Mouse (Mus musculus) right cerebral cortex, postnatal 10 days (tissue): ENCODE measurements around the gene Cdv3.

Experiments used
- DNase-seq, 2 experiments: peaks; one replicate each; pipeline ENCODE4 v3.0.0; 2021; ENCODE audit warnings: low spot score in 2 of 2

Gene Cdv3

DNA sequence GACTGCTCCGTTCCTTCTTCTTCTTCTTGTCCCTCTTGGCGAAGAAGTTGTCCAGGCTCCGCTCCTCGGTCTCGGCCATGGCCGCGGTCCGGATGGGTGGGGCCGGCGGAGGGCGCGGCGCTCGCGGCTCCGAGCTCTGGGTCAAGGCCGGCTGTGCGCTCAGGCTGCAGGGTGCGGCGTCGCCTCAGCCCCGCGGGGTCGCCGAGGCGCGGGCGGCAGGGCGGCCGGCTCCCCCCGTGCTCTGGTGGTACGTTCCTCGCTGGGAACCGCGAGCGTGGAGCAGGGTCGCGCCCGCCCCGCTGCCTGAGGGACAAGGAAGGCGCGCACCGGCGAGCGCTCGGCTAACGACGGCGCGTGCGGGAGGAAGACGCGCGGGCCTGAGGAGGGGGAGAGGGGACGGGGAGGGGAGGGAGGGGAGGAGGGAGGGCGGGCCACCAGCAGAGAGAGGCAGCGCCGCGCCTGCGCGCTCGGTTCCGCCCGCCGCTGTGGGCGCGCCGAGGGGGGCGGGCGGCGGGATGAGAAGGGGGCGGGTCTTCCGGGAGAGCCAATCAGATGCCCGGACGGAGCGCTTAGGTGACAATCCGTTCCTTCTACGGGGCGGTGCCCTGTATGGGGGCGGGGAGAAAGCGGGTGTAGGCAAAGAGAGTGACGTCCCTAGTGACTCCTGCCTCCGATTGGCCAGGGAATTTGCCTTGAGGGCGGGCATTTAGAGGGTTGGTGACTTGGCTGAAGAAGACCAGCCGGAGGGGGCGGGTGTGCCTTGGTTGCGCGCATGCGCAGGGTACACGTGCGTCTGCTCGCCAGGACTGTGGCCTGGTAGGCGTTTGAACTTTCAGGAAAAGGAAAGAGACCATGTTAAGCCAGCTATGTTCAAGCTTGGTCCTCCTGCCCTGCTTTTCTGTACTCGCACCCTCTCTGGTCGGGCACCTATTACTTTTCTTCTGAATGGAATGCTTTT is at the start of gene Cdv3:
Gene Cdv3, minus strand, starts transcription at position 551 of the 958 bp plus-strand sequence.
- DNase-seq: peak; percentile 100

DNA sequence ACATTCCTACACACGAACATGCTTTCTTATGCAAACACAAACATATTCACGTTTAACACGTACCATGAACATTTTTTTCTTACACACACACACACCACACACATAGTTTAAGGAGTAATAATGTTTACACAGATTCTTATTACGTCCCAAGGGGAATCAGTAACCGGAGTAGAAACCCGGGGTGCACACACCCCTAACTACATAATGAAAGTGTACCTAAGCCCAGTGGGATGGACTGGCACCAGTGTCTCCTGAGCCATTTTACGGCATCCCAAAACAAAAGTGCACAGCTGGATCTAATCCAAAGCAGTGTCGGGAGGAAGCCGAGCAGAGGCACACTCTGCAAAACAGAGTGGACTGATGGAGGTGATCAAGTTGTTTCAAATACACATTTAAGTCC is 47.8 kb upstream of the Cdv3 start:
- no peak for DNase-seq

- DNase-seq: no peak
Observed at GRCm38 (mm10) chr9:103409119-103409518, 43.5 kb upstream of the Cdv3 start.

GRCm38 (mm10) chr9:103408136-103408777 is 42.6 kb upstream of the Cdv3 start:
- no peak for DNase-seq

- DNase-seq: no peak
Observed at GRCm38 (mm10) chr9:103403331-103403973, 37.8 kb upstream of the Cdv3 start.

- peak; percentile 27 to 50 for DNase-seq
Observed at GRCm38 (mm10) chr9:103398509-103399157, 33.0 kb upstream of the Cdv3 start.

DNA sequence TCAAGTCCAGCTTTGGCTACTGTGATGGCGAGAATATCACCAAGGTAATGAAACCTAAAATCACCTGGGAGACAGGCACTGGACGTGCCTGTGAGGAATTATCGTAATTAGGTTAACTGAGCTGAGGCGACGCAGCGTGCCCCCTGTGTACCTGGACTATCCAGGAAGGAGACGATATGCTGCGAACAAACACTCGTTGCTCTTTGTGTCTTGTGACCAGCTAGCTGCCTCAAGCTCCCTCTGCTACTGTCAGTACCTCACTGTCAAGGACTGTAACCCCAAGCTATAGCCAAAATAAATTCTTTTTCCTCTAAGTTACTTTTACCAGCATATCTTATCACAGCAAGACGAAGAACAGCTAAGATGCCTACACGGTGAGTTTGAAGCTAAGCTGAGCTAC is 27.6 kb upstream of the Cdv3 start:
- no peak for DNase-seq

DNA sequence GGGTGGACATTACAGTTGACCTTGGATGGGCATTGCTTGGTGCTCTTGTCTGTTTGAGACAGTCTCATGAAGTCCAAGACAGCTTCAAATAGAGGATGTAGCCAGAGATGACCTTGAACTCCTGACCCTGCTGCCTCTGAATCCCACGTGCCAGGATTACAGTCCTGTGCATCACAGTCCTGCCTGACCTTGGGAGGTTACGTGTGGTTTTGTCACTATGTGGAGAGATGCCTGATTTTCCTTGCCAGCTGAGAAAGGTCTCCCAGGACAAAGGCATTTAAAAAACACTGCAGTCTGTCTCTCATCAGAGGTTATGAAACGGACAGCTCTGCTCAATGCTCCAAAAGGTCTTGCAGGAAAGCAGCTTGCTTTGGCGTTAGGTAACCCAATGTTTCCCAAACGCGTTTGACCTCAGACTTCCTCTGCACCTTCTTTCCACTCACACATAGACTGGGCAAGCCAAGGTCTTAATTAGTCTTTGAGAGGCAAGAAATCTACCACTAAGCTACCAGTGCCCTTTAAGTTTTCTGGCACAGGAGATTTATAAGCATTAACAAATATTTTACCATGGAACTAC is 26.2 kb upstream of the Cdv3 start:
- no peak for DNase-seq

GRCm38 (mm10) chr9:103389261-103389660 is 23.6 kb upstream of the Cdv3 start:
- no peak for DNase-seq

GRCm38 (mm10) chr9:103387011-103387653 is 21.5 kb upstream of the Cdv3 start:
- DNase-seq: peak in 1 of 2 experiments; percentile 34

GRCm38 (mm10) chr9:103386573-103386972 is 20.9 kb upstream of the Cdv3 start:
- no peak for DNase-seq

- DNase-seq: no peak
Observed at GRCm38 (mm10) chr9:103385600-103385999, 20.0 kb upstream of the Cdv3 start.

DNA sequence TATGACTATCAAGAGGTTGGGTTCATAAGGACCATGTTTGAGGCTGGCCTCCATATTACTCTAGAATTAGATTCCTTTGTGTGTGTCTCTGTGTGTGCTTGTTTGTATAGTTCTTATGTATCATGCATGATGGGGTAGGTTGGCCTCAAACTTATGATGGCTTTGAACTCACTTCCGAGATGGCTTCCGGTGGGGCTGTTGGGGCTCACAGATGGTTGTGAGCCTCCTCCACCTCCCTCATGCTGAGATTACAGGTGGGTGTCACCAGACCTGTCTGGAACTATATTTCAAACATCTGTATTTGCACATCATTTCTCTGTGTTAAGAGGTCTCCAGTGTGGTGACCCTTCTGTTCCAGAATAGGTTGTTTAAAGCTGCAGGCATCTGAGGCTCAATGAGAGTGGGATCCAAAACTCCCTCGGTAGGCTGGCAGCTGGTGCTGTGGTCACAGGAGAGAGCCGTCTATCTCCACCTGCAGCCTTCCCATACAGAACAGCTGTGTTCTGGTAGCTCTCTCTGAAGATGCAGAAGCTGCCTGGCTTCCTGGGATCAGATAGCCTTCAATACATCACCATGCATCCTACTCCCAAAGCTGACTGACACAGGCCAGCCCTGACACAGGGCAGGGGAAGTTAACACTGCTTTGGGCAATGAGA is 18.6 kb upstream of the Cdv3 start:
- DNase-seq: no peak

DNA sequence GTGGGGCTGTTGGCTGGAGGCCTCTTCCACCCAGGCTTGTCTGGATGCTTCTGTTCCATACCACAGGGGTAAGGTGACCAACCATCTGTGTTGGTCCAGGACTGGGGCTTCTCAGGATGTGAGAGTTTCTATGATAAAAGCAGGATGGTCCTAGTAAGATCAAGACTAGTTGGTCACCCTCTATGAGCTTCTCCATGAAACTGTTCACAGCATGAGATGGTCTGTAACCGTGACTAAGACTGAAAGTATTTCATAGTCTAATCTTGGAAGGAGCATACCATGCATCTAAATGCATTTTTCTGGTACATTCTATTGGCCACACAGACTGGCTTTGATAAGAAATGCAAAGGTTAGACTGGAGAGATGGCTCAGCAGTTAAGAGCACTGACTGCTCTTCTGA is 17.9 kb upstream of the Cdv3 start:
- no peak for DNase-seq

GRCm38 (mm10) chr9:103382989-103383388 is 17.3 kb upstream of the Cdv3 start:
- DNase-seq: no peak

DNA sequence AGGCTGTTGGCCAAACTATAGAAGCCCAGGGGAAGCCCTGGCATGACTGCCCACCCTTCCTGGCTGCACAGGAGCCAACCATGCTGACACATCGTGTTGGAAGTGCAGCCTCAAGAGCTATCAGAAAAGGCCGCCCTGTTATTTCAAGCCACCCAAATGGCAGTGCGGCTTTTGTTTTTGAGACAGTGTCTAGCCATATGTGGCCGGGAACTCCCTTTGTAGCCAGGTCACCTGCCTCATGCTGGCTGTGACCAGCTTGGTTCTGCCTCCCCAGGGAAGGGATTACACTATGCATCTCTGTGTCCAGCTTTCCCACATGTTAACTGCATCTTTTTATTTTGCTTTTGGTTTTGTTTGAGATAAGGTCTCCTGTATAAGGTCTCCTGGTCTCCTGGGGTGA is 14.9 kb upstream of the Cdv3 start:
- DNase-seq: no peak

- no peak for DNase-seq
Observed at GRCm38 (mm10) chr9:103379199-103379598, 13.6 kb upstream of the Cdv3 start.

- DNase-seq: no peak
Observed at GRCm38 (mm10) chr9:103378686-103379085, 13.0 kb upstream of the Cdv3 start.

DNA sequence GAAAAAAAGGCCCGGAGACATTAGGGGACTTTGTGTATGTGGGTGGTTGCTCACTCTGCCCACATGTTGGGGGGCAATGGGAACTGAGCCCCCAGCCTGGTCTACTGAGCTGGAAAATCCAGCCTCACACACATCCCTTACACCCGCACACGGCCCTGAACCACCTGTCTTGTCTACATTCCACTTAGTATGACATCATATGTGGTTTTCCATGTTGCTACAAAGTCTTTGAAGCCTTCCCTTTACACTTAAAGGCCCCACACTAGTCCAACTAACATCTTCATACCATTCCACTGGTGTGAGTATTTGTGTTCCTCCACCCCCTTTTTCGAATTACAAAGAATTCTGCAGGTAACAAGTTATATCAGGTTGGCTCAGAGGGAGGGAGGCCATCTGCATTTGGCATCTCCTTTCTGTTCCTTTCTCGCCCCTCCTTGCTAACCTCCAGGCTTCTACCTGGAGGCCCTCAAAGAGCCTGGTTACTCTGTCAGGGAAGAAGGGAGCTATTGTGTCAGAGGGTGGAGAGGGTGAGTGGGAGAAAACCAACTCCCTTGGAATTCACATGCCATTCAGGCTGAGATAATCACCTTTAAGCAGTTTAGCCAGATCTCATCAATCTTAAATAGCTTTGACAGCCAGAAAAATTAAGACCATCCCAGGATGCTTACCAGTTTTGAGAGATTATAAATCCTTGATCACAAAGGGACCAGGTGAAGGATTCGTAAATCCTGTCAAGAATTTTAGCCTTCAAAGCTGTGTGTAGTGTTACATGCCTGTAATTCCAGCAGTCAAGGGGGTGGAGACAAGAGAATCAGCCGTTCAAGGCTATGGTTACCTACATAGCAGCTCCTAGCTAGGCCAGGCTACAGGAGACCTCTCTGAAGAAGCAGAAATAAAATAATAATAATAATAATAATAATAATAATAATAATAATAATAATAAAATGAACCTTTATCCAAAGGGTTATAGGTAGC is 11.0 kb upstream of the Cdv3 start:
- no peak for DNase-seq
